Mouse (Mus musculus) kidney, adult 18-20 months (tissue): ENCODE results near the gene Trappc3.

Experiments used
- DNase-seq: peaks from one replicate; pipeline ENCODE4 v3.0.0; 2021

The Trappc3 gene

DNA sequence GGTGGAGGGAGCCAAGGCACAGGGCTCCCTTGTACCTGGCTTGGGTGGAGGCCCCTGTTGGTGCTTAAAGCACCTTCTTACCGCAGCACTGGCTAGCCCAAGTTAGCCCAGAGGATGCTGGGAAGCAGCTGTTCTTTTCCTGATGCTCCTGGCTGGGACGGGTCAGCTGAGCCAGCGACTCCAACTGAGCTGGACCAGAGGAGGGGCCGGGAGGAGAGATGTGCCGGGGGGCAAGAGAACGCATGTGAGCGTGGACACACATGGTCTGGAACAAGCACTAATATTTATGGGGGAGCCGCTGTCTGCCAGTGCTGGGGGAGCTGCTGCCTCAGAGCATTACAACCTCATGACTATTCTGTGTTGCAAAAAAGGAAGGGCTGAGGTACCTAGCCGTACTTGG is 16.8 kb downstream of the Trappc3 start:
- DNase-seq: no peak

DNA sequence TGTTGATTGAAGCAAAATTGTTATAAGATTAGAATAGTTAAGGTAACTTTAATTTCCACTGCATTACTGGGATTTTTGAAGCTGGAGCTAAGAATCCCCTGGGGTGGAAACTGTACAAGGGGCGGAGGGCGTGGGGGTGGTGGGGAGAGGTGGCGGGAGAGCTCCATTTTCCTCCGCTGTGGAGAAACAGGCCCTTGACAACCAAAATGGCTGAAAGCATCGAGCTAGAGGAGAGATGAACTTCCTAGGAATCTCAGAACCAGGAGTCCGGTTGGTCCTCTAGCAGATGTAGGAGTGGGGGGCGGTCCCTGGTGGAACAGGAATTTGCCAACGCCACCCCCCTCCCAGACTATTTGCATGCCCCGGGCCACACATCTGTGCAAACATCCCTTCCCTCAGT is 19.6 kb downstream of the Trappc3 start:
- DNase-seq: no peak

DNA sequence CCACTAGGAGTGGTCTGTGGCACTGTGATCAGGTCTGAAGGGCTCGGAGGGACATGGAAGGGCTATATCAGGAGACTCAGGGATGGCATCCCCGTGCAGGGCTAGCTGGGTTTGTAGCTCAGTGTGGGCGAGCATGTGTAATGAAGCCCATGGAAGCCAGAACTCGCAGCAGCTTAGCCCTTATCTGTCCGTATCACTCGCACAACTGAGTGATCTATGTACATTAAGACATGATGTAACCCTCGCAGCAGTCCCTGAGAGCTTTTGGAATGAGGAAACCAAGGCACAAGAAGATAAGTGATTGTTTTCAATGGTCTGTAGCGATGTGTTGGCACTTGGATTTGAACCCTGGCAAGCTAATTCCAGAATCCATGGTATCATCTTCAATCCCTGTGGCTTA is 21.5 kb downstream of the Trappc3 start:
- no peak for DNase-seq

DNA sequence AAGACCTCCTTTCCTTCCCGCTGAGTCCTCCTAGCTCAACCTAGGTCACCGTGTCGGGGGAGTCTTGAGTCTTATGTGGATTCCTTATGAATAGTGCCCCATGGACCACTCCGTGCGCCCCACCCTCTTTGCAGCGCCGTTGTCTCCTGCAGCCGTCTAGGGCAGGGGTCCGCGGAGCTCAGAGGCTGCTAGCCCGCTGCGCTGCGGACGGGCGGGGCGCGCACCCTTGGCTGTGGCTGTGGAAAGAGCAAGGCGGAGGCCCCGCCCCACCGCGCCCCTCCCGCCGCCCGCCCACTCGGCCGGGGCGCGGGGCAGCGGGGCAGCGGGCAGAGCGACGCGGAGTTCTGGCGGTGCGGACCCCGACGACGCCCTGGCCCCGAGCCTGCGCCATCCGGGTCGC is 24.4 kb downstream of the Trappc3 start, which contains the start of gene Col8a2:
TSS of gene Col8a2 (plus strand) at position 302 of the 400 bp plus-strand sequence.
- DNase-seq: peak; percentile 25

DNA sequence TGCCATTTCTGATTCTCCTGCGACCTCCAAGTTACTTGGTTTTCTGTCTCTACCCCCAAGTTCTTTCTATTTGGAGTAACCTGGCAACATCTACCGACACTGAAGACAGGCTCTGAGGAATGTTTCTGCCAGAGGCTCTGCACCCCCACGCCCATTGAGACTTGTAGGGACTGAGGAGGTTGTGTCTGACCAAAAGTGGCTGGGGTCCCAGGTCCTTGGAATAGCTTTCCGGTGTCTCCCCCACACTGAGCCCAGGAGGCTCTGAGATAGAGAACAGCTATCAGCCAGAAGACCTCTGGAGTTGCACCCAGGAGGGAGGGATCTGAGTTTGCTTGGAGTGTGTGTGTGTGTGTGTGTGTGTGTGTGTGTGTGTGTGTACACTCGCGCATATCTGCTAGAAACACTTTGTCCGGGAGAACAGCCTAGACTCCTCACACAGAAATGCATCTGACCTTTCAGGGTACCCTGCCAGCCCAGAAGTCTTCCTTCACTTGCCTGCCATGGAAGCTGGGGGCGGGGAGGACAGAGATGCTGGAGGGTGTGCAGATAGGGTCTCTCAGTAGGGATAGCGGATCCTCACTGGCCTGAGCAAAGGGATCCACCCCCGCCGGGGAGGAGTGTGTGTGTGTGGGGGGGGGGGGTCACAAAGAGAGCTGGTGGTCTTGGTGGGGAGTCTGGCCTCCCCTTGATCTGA is 25.3 kb downstream of the Trappc3 start:
- DNase-seq: no peak

GRCm38 (mm10) chr4:126288085-126288666 is 26.1 kb downstream of the Trappc3 start:
- no peak for DNase-seq

- DNase-seq: no peak
Observed at GRCm38 (mm10) chr4:126290314-126290713, 28.2 kb downstream of the Trappc3 start.

DNA sequence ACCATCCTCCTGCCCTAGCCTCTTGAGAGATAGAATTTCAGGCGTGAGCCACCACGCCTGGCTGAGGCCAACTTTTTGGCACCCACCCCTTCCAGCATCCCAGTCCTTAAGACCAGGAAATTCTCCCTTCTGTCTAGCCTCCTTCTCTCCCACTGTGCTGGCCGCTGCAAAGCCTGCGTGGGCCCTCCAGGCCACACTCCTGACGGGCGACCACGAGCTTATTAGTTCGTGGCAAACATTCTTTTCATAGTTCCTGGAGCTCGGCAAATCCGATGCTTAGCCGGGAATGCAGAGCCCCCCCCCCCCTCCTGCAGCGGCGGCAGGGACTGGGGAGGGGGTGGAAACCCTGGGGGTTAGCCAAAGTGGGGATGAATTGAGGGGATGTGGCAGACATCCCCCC is 29.1 kb downstream of the Trappc3 start:
- DNase-seq: no peak

- no peak for DNase-seq
Observed at GRCm38 (mm10) chr4:126295152-126295551, 33.0 kb downstream of the Trappc3 start.

- no peak for DNase-seq
Observed at GRCm38 (mm10) chr4:126295937-126296336, 33.8 kb downstream of the Trappc3 start.

DNA sequence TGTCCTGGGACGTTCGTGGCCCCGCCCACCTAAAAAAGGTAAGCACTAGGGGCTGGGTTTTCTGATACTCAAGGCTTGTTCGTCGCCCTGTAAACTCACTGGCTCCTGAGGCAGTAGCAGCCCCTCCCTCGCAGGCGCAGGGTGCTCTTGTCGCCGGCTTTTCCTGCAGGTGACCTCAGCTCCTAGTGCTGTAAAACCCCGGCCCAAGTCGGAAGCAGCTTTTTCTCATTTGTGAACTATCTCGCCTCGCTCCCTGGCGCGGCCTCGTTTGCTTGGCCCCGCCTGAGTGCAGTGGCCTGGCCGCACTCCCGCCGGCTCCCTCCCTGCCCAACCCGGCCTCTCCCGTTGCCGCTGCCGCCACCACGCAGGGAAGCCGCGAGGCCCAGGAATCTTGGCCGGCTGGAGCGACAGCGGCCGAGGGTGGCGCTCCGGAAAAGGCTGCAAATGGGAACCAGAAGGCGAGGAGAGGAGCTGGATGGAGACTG is 34.5 kb downstream of the Trappc3 start:
- peak; percentile 67 for DNase-seq

GRCm38 (mm10) chr4:126300916-126301583 is 38.9 kb downstream of the Trappc3 start:
- no peak for DNase-seq

DNA sequence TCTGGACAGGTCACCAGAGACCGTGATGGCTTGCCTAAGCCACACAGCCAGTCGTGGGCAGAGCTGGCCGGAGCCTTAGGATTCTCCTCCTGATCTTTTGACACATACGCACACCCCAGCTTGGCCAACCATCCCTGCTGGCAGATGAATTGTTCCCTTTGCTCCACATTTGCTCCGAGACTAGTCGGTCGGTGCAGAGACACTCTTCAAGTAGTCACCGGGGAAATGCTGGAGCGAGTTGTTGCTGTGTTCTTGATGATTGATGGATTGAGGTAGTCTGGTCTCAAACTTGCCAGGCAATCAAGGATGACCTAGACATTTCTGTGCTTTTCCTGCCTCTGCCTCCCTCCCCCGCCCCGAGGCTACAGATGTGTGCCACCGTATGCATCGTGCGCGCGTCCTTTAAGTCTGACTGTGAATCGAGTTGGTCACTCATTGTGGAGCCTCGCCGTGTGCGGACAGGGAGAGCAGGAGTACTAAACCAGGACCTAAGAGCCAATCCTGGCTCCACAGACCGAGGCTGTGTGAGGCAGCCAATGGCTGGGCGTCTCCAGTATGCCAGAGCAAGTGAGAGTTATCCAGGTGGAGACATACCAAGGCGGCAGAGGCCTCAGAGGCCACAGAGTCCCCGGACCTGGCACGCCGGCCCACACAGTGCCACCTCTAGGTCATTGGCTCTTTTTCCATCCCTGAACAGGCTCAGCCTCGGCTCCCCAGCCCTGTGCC is 39.6 kb downstream of the Trappc3 start:
- DNase-seq: no peak

DNA sequence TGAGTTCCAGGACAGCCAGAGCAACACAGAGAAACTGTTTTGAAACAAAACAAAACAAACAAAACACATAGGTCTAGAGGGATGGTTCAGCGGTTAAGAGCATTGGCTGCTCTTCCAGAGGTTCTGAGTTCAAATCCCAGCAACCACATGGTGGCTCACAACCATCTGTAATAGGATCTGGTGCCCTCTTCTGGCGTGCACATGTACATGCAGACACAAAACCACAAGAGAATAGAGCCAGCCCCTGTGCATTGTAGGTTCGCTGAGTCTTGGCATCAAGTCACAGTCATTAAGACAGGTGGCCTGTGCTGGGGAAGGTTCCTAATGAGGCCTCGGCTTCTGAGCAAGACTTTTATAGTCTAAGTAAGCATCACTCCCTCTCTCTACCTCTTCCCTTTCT is 41.8 kb downstream of the Trappc3 start:
- DNase-seq: no peak

GRCm38 (mm10) chr4:126305428-126305827 is 43.3 kb downstream of the Trappc3 start:
- DNase-seq: no peak

DNA sequence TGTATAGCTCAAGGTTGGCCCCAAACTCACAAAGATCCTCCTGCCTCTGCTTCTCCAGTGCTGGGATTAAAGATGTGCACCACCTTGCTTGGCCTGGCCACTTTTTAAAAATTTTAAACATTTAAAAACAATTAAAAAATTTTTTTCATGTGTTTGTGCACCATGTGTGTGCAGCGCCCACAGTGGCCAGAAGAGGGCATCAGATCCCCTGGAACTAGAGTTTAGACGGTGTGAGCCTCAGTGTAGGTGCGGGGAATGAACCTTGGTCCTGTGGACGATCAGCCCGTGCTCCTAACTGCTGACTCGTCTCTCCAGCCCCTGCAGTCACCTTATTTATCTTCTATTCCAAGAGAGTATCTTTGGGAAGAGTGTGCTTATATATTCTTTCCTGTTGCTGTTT is 43.9 kb downstream of the Trappc3 start:
- no peak for DNase-seq

DNA sequence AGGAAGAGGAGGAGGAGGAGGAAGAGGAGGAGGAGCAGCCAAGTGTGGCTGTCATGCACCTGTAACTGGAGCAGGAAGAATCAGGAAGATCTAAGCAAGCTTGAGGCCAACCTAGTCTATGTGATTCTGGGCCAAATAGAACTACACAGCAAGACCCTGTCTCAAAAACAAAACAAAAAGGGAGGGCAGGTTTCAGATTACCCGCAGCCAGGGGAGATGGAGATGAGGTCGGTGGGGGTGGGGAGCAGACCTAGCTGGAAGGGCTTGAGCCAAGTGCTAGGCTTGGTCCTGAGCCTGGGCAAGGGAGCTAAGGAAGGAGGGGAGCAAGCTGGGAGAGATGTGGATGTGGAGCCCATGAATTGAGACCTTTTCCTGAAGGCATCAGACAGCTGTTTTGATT is 44.7 kb downstream of the Trappc3 start:
- no peak for DNase-seq

DNA sequence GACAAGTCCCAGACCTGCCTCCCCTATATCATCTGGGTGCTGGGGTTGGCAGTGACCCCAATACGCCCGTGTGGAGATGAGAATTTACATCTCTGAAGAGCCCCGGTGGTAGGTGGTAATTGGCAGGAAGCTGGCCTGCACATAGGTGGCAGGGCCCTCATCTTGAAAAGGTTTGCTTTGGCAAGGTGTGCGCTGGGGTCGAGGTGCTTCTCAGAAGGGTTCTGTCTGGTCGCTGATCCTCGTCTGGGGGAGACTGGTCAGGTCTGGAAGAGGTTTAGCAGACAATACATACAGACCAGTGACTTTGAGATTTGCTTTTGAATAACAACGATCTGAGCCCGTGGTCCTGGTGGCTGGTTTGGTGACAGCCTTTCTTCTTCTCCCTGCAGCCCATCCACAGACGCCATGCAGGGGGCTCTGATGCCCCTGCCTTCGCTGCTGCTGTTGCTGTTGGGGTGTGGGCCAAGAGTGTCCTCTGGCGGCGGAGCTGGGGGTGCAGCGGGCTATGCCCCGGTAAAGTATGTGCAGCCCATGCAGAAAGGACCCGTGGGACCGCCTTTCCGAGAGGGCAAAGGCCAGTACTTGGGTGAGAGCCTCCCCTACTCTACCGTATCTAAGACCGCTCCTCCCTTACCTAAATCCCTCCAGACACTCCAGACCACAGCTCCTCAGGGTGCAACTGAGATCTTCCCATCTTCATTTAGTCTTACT is 47.2 kb downstream of the Trappc3 start:
- DNase-seq: no peak

DNA sequence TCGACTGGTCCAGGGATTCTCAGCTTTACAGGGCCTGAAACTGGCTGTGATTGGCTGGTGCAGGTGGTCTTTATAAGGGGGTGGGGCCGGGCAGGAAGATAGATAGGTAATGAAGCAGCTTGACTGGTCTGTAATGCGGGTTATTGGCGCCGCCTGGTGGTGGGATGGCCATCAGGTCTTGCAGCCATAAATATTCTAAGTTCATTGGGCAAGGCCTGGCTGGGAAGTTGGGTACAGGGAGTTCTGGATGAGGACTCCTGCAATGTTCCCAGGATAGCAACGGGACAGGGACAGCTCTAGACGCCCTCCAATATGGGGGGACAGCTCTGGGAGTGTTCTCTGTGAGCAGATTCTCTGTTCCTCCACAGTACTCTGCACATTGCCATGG is 47.8 kb downstream of the Trappc3 start:
- DNase-seq: peak; percentile 89

DNA sequence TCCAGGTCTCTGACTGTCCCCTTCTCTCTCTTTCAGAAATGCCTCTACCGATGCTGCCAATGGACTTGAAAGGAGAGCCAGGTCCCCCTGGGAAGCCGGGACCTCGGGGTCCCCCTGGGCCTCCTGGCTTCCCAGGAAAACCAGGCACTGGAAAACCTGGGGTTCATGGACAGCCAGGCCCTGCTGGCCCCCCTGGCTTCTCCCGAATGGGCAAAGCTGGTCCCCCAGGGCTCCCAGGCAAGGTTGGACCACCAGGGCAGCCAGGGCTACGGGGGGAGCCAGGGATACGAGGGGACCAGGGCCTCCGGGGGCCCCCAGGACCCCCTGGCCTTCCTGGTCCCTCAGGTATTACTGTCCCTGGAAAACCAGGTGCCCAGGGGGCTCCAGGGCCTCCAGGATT is 48.2 kb downstream of the Trappc3 start:
- DNase-seq: no peak

GRCm38 (mm10) chr4:126311566-126312200 is 49.6 kb downstream of the Trappc3 start:
- DNase-seq: no peak

DNA sequence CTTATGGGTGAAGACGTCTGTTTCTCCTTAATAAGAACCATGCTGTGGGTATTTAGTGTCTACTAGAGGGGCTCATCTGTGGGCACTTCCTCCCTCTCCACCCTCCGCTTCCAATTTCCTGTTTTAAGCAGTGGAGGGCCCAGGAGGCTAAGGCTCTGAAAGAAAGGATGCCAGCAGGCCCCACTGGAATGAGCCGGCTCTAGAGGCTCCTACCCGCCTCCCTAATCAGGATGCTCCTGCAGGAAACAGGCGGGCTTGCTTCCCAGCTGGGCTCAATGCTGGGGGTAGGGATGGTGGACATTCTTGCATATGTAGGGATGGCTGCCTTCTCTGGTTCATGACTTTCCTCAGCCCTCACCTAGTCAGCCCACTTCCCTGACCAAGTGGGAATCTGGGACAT is 51.1 kb downstream of the Trappc3 start:
- no peak for DNase-seq
